Mouse (Mus musculus) R1 (cell line): ENCODE results near the gene Uqcr11.

Source experiments
- DNase-seq: peaks from one replicate; pipeline ENCODE4 v3.0.0-alpha.2; 2018; ENCODE audit warnings: low read depth, low spot score

Gene Uqcr11

GRCm38 (mm10) chr10:80431570-80432386 lies 25.1 kb upstream of the Uqcr11 start:
- DNase-seq: no peak

DNA sequence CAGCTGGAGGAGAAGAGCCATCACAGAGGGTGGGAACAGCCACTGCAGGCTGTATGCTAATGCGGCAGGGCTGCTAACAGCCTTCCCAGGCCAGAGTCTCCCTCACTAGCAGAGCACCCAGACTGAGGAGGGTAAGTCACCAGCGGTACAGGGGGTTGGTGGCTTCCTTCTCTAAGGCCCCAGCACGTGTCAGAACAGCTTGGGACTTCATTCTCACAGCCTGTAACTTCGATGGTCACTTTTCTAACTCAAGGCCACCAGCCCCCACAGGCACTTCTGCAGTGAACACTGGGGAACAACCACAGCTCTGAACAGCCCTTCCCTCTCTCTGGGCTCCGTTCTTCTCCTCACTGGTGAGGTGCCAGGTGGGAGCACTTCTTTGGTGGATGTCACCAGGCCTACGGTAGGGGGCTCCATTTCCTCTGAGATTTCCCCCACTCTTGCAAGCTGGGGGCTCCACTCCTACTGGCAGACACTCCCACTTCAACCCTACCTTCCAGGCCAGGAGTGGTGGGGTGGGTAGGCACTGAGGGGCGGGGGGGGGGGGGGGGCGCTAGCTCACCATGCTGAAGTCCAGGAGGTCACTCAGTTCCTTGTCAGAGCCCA lies 23.8 kb upstream of the Uqcr11 start:
- peak; percentile 48 for DNase-seq

DNA sequence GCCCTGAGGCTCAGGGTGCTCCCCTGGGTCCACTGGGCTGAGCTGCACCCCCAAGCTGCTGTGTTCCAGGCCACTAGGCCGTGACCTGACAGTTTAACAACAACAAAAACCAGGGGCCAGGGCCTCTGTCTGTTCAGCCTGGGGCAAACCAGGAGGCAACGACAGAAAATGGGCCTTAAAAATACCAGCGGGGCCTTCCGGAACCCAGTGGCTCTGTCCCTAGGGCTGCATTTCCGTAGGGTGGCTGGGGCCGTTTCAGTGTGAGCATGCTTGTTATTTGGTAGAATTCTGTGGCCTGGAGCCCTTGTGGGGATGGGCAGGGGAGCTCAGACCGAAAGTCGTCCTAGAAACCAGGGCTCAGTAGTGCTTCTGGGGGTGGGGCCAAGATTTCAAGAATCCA lies 23.2 kb upstream of the Uqcr11 start:
- DNase-seq: no peak

GRCm38 (mm10) chr10:80425041-80425440 lies 18.4 kb upstream of the Uqcr11 start:
- peak; percentile 58 for DNase-seq

- peak; percentile 91 for DNase-seq
Observed at GRCm38 (mm10) chr10:80423562-80423961, 16.9 kb upstream of the Uqcr11 start.

- no peak for DNase-seq
Observed at GRCm38 (mm10) chr10:80421651-80422472, 15.2 kb upstream of the Uqcr11 start.

- no peak for DNase-seq
Observed at GRCm38 (mm10) chr10:80421208-80421607, 14.6 kb upstream of the Uqcr11 start.

- no peak for DNase-seq
Observed at GRCm38 (mm10) chr10:80420729-80421128, 14.1 kb upstream of the Uqcr11 start.

- DNase-seq: no peak
Observed at GRCm38 (mm10) chr10:80419419-80419818, 12.8 kb upstream of the Uqcr11 start.

GRCm38 (mm10) chr10:80418311-80418710 lies 11.7 kb upstream of the Uqcr11 start:
- DNase-seq: peak; percentile 68

GRCm38 (mm10) chr10:80417841-80418240 lies 11.2 kb upstream of the Uqcr11 start:
- DNase-seq: no peak

DNA sequence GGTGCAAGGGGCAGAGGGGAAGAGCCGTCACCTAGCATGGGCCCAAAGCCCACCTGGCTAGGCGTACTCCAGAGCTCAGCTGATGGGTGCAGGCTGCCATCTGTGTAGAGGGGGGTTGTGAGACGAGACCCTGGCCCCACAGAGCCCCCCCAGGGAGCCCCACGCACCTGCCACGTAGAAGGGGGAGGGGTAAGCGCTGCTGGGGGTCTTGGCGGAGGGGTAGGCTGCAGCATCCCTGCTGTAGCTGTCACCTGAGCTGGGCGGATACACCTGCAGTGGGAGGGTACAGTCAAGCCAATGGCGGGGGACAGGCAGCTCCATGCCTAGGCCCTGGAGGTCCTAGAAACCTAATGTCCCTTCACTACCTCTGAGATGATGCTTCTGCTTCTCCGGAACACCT lies 10.7 kb upstream of the Uqcr11 start:
- DNase-seq: no peak

- no peak for DNase-seq
Observed at GRCm38 (mm10) chr10:80415566-80415965, 8.9 kb upstream of the Uqcr11 start.

- DNase-seq: no peak
Observed at GRCm38 (mm10) chr10:80412656-80413541, 6.3 kb upstream of the Uqcr11 start.

DNA sequence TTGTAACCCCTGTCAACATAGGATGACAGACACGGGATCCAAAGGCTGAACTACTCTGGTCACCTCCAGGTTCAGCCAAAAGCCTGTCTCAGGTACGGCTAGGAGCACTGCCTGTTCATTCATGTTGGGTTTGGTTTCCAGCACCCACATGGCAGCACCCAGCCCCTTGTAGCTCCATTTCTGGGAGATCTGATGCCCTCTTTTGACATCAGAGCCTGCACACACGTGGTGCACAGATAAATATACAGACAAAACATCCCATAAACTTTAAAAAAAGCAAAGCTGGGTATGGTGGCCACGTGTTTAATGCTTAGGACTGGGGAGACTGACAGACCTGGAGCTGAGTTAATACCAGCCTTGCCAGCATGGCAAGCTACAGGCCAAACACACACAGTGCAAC lies 1.3 kb upstream of the Uqcr11 start:
- DNase-seq: no peak

- DNase-seq: no peak
Observed at GRCm38 (mm10) chr10:80405481-80406173, 1.0 kb downstream of the Uqcr11 start.

DNA sequence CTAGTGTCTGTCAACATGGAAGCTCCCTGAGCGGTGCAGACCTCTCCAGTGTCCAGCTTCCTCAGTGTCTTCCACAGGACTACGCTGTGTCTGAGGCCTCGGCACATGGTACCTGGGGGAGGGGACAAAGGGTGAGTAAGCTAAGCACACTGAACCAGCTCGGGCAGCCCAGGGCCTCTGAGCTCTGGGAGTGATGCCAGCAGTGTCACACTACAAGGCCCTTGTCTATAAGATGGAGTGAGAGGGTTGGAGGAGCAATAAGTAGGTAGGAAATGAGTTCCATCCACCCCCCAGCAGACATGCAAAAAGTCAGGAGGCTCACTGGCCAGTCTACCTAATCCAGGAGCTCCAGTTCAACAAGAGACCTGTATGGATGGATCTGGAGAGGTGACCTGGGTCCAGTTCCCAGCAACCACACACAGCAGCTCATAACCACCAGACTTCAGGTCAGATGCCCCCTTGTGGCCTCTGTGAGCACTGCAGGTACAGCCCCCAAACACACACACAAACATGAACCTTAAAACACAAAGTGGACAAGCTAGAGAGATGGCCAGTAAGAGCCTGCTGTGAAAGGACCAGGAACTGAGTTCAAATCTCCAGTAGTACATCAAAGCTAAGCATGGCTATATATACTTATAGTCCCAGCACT lies 3.5 kb downstream of the Uqcr11 start:
- DNase-seq: peak; percentile 79

- DNase-seq: no peak
Observed at GRCm38 (mm10) chr10:80400704-80401161, 5.9 kb downstream of the Uqcr11 start.

- no peak for DNase-seq
Observed at GRCm38 (mm10) chr10:80399973-80400703, 6.5 kb downstream of the Uqcr11 start.
